25 mouse cellular contexts compared by ENCODE assay signal in genomic region chr3:79516958-79517357, GRCm38 (mm10). TPM values are rescaled to one million over a fixed set of nuclear protein-coding genes. Genes with fewer than 3 reads are reported as not detected.
DNase-seq lines count a peak whose midpoint lies in the region; ATAC-seq and TF ChIP-seq lines count a peak whose summit lies in the region.
"Had no signal": no experiment of that assay in that cellular context is flagged by ENCODE, and none has a peak within 500 bp of the region (broad histone marks: within the 10 kb centered on the region; RNA-seq: fewer than 3 reads in every experiment).

No protein-coding gene starts in this region.

- no peak overlapping the region for H3K9ac ChIP-seq in heart, adult 2 months (ENCODE audit: low read depth, low read length)
- H3K9ac ChIP-seq in heart, postnatal 0 days (replicated peaks; ENCODE audit: low read depth, low read length): no peak overlapping the region
- H3K9ac ChIP-seq in liver, adult 2 months (ENCODE audit: low read depth, low read length): no peak overlapping the region
- no peak overlapping the region for H3K9ac ChIP-seq in liver, embryonic 11.5 days (ENCODE audit: low read depth, low read length)
- H3K9ac ChIP-seq: embryonic facial prominence, embryonic 15.5 days; hindbrain, embryonic 12.5 days; limb, embryonic 15.5 days; liver, embryonic 15.5 days; lung, embryonic 14.5 days; midbrain, embryonic 15.5 days; neural tube, embryonic 15.5 days had no signal

- TF ChIP-seq POLR2A in cerebellum, adult 2 months (IDR thresholded peaks at IDR 0.05; ENCODE audit: borderline replicate concordance, insufficient read depth, low read length): no peak
- no peak for TF ChIP-seq POLR2A in heart, adult 2 months (IDR thresholded peaks at IDR 0.05; ENCODE audit: insufficient read depth, low read depth, low read length)
- no peak for TF ChIP-seq POLR2A in liver, adult 2 months (IDR thresholded peaks at IDR 0.05; ENCODE audit: extremely low read depth, insufficient read depth, low read length)

- no peak for DNase-seq in cerebellum, adult 2 months
- DNase-seq in cerebellum, adult 11-12 months: no peak
- DNase-seq in heart, adult 2 months: no peak
- DNase-seq in heart, adult 8-10 months (ENCODE audit: low spot score): no peak
- no peak for DNase-seq in heart, postnatal 0 days (ENCODE audit: low spot score)
- no peak for DNase-seq in heart, postnatal 14 days
- peak; percentile 67 for DNase-seq in liver, adult 2 months (ENCODE audit: extremely low read depth, low read depth, low spot score)
- DNase-seq in liver, embryonic 11.5 days (ENCODE audit: low spot score): no peak
- DNase-seq: adrenal gland, adult 8-10 months; gastrocnemius, postnatal 36 days; layer of hippocampus, postnatal 36 days; lung, embryonic 14.5 days; lung, postnatal 14 days; right cerebral cortex, postnatal 14 days had no signal

- no peak for TF ChIP-seq EP300 in heart, adult 2 months (IDR thresholded peaks at IDR 0.05; ENCODE audit: insufficient read depth, low read depth, low read length)
- no peak for TF ChIP-seq EP300 in heart, postnatal 0 days (IDR thresholded peaks at IDR 0.05; ENCODE audit: low read depth)

- no peak overlapping the region for H3K4me2 ChIP-seq in heart, postnatal 0 days (ENCODE audit: low read depth, low read length)
- no peak overlapping the region for H3K4me2 ChIP-seq in liver, embryonic 11.5 days
- H3K4me2 ChIP-seq: embryonic facial prominence, embryonic 15.5 days; hindbrain, embryonic 12.5 days; limb, embryonic 15.5 days; lung, embryonic 14.5 days; midbrain, embryonic 15.5 days; neural tube, embryonic 15.5 days had no signal

- intact Hi-C loops in heart, adult 2 months (cut with DNase I): loop anchor here (2.0 to 5.0 kb wide), 2 partner anchors 16 to 70 kb away; no protein-coding TSS in a partner anchor
- intact Hi-C loops in heart, postnatal 14 days (cut with DNase I): loop anchor here (5.0 kb wide), 1 partner anchor 50 kb away; the partner anchor contains the start of gene Fnip2

- no peak for TF ChIP-seq CTCF in cerebellum, adult 2 months (IDR thresholded peaks at IDR 0.05; ENCODE audit: borderline replicate concordance, insufficient read depth, low read depth, low read length)
- no peak for TF ChIP-seq CTCF in heart, adult 2 months (IDR thresholded peaks at IDR 0.05)
- no peak for TF ChIP-seq CTCF in heart, postnatal 0 days (IDR thresholded peaks at IDR 0.05; ENCODE audit: low read depth)
- TF ChIP-seq CTCF in liver, adult 2 months (IDR thresholded peaks at IDR 0.05; ENCODE audit: low read depth, low read length): no peak

- peaks cover 13% of the 10 kb centered on the region for H3K36me3 ChIP-seq in heart, adult 2 months (ENCODE audit: control insufficient read depth, insufficient read depth, low read length)
- H3K36me3 ChIP-seq in heart, postnatal 0 days (replicated peaks; ENCODE audit: control insufficient read depth, insufficient read depth, low read length): no peaks in the 10 kb centered on the region
- H3K36me3 ChIP-seq in liver, adult 2 months (ENCODE audit: control insufficient read depth, insufficient read depth, low read length): peaks cover 4% of the 10 kb centered on the region; the same call in 1 of the 2 replicates
- no peaks in the 10 kb centered on the region for H3K36me3 ChIP-seq in liver, embryonic 11.5 days (ENCODE audit: control insufficient read depth, insufficient read depth, low read length)
- H3K36me3 ChIP-seq: embryonic facial prominence, embryonic 15.5 days; limb, embryonic 10.5 days; limb, embryonic 15.5 days; midbrain, embryonic 15.5 days; neural tube, embryonic 15.5 days had no signal

- peaks cover 30% of the 10 kb centered on the region for H3K4me1 ChIP-seq in cerebellum, adult 2 months (ENCODE audit: control insufficient read depth, insufficient read depth, low read length)
- peaks cover 21% of the 10 kb centered on the region for H3K4me1 ChIP-seq in heart, adult 2 months (ENCODE audit: control insufficient read depth, insufficient read depth, low read length)
- peaks cover 36% of the 10 kb centered on the region for H3K4me1 ChIP-seq in heart, postnatal 0 days (ENCODE audit: control insufficient read depth, insufficient read depth)
- peaks cover 36% of the 10 kb centered on the region for H3K4me1 ChIP-seq in liver, adult 2 months (ENCODE audit: control insufficient read depth, insufficient read depth, low read length)
- H3K4me1 ChIP-seq in liver, embryonic 11.5 days (replicated peaks; ENCODE audit: control insufficient read depth, insufficient read depth, low read length): peaks cover 25% of the 10 kb centered on the region

- 92% methylated on average over 4 of the region's 4 CpGs for WGBS in cerebellum, adult 2 months
- 64% methylated on average over 4 of the region's 4 CpGs for WGBS in heart, adult 2 months
- 73% methylated on average over 4 of the region's 4 CpGs for whole genome bisulfite sequencing in heart, postnatal 0 days
- WGBS in liver, adult 2 months: 57% methylated on average over 4 of the region's 4 CpGs
- WGBS in liver, embryonic 11.5 days: 94% methylated on average over 4 of the region's 4 CpGs

- no peaks in the 10 kb centered on the region for H3K27me3 ChIP-seq in cerebellum, adult 2 months (ENCODE audit: control insufficient read depth, insufficient read depth, low read length)
- no peaks in the 10 kb centered on the region for H3K27me3 ChIP-seq in heart, adult 2 months (ENCODE audit: control insufficient read depth, insufficient read depth, low read length)
- no peaks in the 10 kb centered on the region for H3K27me3 ChIP-seq in heart, postnatal 0 days (ENCODE audit: control insufficient read depth, insufficient read depth, low read length)
- H3K27me3 ChIP-seq in liver, adult 2 months (ENCODE audit: control insufficient read depth, insufficient read depth, low read length): no peaks in the 10 kb centered on the region
- H3K27me3 ChIP-seq in liver, embryonic 11.5 days (replicated peaks; ENCODE audit: control insufficient read depth, insufficient read depth, low read length): no peaks in the 10 kb centered on the region
- H3K27me3 ChIP-seq: CH12.LX; embryonic facial prominence, embryonic 15.5 days; hindbrain, embryonic 12.5 days; limb, embryonic 15.5 days; liver, embryonic 15.5 days; midbrain, embryonic 15.5 days; neural tube, embryonic 15.5 days had no signal

- H3K4me3 ChIP-seq in cerebellum, adult 2 months (replicated peaks; ENCODE audit: insufficient read depth, low read depth, low read length): no peak overlapping the region
- no peak overlapping the region for H3K4me3 ChIP-seq in heart, adult 2 months
- H3K4me3 ChIP-seq in heart, postnatal 0 days (ENCODE audit: low read depth, low read length): no peak overlapping the region
- no peak overlapping the region for H3K4me3 ChIP-seq in liver, adult 2 months (ENCODE audit: insufficient read depth, low read depth, low read length)
- no peak overlapping the region for H3K4me3 ChIP-seq in liver, embryonic 11.5 days (ENCODE audit: low read depth, low read length)
- H3K4me3 ChIP-seq: embryonic facial prominence, embryonic 10.5 days; embryonic facial prominence, embryonic 15.5 days; hindbrain, embryonic 12.5 days; limb, embryonic 10.5 days; limb, embryonic 15.5 days; liver, embryonic 15.5 days; midbrain, embryonic 15.5 days; neural tube, embryonic 15.5 days had no signal

- peak overlapping the region; percentile 81 for H3K27ac ChIP-seq in cerebellum, adult 2 months (ENCODE audit: insufficient read depth, low read length)
- peak overlapping the region; percentile 72 for H3K27ac ChIP-seq in heart, adult 2 months
- H3K27ac ChIP-seq in heart, postnatal 0 days (ENCODE audit: low read depth): peak overlapping the region; percentile 64
- peak overlapping the region; percentile 39 for H3K27ac ChIP-seq in liver, adult 2 months (replicated peaks; ENCODE audit: insufficient read depth, low read depth, low read length)
- H3K27ac ChIP-seq in liver, embryonic 11.5 days (ENCODE audit: low read depth, low read length): no peak overlapping the region
- H3K27ac ChIP-seq: embryonic facial prominence, embryonic 15.5 days; limb, embryonic 10.5 days; limb, embryonic 15.5 days; liver, embryonic 15.5 days; neural tube, embryonic 15.5 days had no signal

- no peaks in the 10 kb centered on the region for H3K9me3 ChIP-seq in heart, postnatal 0 days (replicated peaks; ENCODE audit: control insufficient read depth, low read length)
- H3K9me3 ChIP-seq in liver, embryonic 11.5 days (ENCODE audit: control insufficient read depth, low read length): no peaks in the 10 kb centered on the region
- H3K9me3 ChIP-seq: embryonic facial prominence, embryonic 10.5 days; embryonic facial prominence, embryonic 15.5 days; G1E; hindbrain, embryonic 12.5 days; limb, embryonic 10.5 days; limb, embryonic 15.5 days; liver, embryonic 15.5 days; midbrain, embryonic 15.5 days; neural tube, embryonic 15.5 days had no signal

- H3K79me2 ChIP-seq in heart, adult 2 months (replicated peaks; ENCODE audit: control insufficient read depth, insufficient read depth, low read length): no peaks in the 10 kb centered on the region; the same call in 1 of the 2 replicates
- H3K79me2 ChIP-seq in liver, adult 2 months (ENCODE audit: control insufficient read depth, insufficient read depth, low read length): peaks cover 4% of the 10 kb centered on the region; the same call in 1 of the 2 replicates

- ATAC-seq in heart, postnatal 0 days (ENCODE audit: insufficient read depth, low read depth): no peak
- no peak for ATAC-seq in liver, embryonic 11.5 days (replicated peaks; ENCODE audit: low FRiP score)
- ATAC-seq: forebrain, embryonic 14.5 days; midbrain, embryonic 15.5 days had no signal

RNA-seq across cellular contexts. Expression of gene Fnip2, which starts 50.6 kb away (rescaled TPM):
- polyA plus RNA-seq in cerebellum, adult 2 months (2012; rRNA removed): 16.3 and 17.3 TPM in 2 replicates
- total RNA-seq in heart, adult 2 months (2021): 10 to 100 TPM; 12.2 to 28.1 TPM
- 4.2 and 7.1 TPM in 2 replicates for polyA plus RNA-seq in heart, adult 2 months (2012; rRNA removed)
- total RNA-seq in heart, adult 8-10 months (2022): 10 to 100 TPM; 12.9 to 23.2 (median 16.2) TPM
- 10.5 and 18.3 TPM in 2 replicates for total RNA-seq in heart, postnatal 0 days (2014; rRNA removed; ENCODE audit: low replicate concordance)
- 1.4 and 2.1 TPM in 2 replicates for polyA plus RNA-seq in heart, postnatal 0 days (2015; fragmentation: Nextera tagmentation; extraction: Ambion mirVana)
- 10 to 100 TPM; 13.9 to 15.9 TPM for total RNA-seq in heart, postnatal 14 days (2021)
- total RNA-seq in liver, adult 2 months (2014; rRNA removed): 43.3 and 46.7 TPM in 2 replicates
- polyA plus RNA-seq in liver, adult 2 months (2012; rRNA removed): 4.9 and 6.3 TPM in 2 replicates
- 7.5 and 9.7 TPM in 2 replicates for polyA plus RNA-seq in liver, embryonic 11.5 days (2014; fragmentation: Nextera tagmentation; extraction: Ambion mirVana)
